Mouse (Mus musculus) urinary bladder, adult 18-20 months (tissue): Measurements from ENCODE around the gene Clec1b.
A peak's percentile ranks its signal among the peaks of the same experiment; 100 is the strongest.

Experiments
- DNase-seq, 2 experiments: peaks; one replicate each; pipeline ENCODE4 v3.0.0; 2022; ENCODE audit warnings: low spot score in 2 of 2, mixed read lengths in 2 of 2

The Clec1b gene

GRCm38 (mm10) chr6:129396997-129397396 lies at the start of gene Clec1b:
TSS of gene Clec1b (plus strand) at chr6:129397297.
- no peak for DNase-seq

DNA sequence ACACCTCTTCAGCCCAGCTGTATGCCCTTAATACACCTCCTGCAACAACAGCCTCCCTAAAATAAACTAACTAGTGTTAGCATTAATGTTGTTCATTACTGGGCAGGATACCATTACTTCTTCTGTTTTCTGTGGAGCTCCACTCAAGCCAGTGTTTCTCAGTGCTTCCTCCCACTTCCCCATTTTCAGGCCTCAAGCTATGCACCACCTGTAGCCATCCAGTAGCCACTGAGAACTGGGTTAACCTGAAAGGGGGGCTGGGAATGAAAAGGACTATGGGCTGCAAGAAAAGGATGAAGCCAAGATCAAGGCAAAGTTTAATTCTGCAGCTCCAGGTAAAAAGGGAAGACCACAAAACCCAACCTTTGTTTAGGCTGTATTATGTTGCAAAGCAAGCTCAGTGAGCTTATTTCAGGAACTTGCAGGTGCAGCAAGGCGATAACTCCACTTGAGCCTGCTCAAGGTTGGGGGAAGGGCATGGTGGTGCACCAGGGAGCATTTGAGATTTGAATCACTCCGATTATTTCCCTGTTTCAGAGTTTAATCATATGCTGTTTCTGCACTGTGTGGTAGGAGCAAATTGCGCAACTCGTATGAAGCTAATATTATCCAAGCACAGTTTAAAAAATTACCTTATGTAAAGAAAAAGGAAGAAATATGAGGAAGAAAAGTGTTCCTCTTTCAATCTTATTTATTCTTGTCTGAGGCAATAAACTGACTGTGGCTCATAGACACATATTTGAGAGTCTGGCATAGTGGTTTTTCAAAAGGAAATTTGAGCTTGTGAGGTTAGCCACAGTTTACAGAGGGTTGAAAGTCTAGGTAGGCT lies 47.4 kb upstream of the Clec1b start:
- DNase-seq = peak; percentile 11 to 29

- no peak for DNase-seq
Observed at GRCm38 (mm10) chr6:129351091-129351490, 46.0 kb upstream of the Clec1b start.

GRCm38 (mm10) chr6:129355774-129356173 lies 41.3 kb upstream of the Clec1b start:
- no peak for DNase-seq

- no peak for DNase-seq
Observed at GRCm38 (mm10) chr6:129356430-129356829, 40.7 kb upstream of the Clec1b start.

- DNase-seq = no peak
Observed at GRCm38 (mm10) chr6:129359515-129359914, 37.6 kb upstream of the Clec1b start.

- DNase-seq = no peak
Observed at GRCm38 (mm10) chr6:129363942-129364341, 33.2 kb upstream of the Clec1b start.

DNA sequence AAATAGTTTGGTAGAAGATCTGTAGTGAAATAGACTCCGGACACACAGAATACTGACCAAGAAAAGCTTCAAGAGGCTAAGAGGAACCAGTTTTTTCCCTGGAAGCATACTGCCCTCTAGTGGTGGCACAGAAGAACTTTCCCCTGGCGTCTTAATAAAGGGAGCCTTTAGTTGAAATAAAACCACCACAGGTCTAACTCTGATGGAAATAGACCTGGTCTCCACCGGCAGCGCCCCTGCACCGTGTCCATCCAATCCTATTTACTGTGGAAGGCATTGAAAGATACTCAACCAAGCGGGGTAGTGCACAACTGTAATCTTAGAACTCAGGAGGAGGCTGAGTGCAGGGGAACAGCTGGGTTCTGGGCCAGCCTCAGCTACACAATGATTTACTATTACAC lies 31.1 kb upstream of the Clec1b start:
- DNase-seq = peak in 1 of 2 experiments; percentile 13

DNA sequence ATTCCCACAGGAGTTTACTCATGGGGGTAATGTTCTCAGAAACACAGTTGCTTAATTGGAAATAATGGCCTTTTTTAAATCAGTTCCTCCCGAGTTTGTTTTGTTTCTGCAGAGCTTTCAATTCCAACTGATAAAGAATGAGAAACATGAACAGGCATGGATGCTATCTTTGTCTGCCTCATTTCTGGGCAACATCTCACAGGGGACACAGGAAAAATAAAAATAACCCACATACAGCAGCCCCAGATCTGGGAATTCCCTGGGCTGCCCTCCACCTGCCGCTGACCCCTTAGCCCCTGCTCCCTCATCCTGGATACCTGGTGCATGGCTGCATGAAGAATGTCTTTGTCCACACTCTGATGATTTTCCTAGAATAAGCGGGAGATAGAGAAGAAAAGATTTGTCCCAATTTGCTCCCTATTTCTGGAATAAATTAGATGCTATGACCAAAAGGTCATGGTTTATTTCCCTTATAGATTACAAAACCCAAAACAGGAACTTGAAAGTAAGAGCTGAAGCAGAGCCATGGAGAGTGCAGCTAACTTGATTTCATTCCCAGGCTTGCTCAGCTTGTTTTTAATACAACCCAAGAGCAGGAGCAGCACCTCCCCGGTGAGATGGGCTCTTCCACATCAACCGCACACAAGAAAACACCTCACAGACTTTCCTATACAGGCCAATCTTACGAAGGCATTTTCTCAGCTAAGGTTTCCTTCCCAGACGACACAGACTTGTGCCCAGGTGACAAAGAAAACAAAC lies 27.5 kb upstream of the Clec1b start:
- DNase-seq = no peak

- no peak for DNase-seq
Observed at GRCm38 (mm10) chr6:129374937-129375471, 22.1 kb upstream of the Clec1b start.

- DNase-seq = no peak
Observed at GRCm38 (mm10) chr6:129380454-129380853, 16.6 kb upstream of the Clec1b start.

DNA sequence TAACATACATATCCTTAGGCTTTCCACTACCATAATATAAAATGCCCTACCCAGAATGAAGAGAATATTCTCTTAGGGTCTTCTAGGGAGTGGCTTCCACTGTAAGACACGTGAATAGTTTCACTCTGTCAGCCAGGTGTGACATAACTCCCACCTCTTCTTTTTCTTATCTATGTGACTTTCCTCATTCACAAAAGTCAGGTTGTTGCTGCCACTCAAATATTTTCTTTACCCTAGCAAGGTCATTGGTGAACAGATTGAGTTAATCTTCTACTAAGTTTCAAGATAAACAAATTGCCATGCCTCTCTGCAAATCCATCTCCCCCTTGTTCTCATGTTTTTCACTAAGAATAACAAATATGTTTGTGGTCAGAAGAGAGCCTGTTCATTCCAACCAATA lies 15.4 kb upstream of the Clec1b start:
- DNase-seq = no peak

GRCm38 (mm10) chr6:129383466-129383865 lies 13.6 kb upstream of the Clec1b start:
- DNase-seq = no peak

DNA sequence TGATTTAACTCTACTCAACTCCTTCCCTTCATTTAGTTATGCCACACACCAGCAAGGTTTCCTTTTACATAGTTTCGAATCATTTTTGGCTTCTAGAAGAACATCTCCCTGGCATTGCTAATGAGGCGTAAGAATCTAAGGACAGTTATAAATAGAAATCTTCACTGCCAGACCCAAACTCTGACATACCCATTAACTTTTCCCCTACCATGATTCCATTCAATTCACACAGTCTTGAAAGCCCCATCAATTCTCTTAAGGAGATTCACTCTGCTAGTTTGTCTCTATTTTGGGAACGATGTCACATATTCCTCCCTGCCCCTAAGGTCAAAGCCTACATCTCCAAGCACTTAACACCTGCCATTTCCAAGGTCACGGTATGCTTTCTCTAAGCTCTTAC lies 12.1 kb upstream of the Clec1b start:
- DNase-seq = no peak

DNA sequence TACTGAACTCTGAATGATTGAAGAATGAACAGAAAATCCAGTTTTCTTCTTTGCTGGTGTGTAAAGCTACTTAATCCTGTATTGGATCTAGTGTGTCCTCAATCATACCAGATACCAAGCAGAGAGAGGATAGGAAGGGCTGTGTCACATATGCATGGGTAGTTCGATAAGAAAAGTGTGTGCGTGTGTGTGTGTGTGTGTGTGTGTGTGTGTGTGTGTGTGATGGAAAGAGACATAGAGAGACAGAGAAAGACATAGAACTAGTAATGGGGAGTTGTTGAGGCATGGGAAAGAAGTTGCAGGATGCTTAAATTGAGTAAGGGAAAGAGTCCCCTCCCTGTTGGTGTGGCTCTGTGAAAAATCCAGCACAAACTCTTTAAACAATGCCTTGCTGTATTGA lies 11.3 kb upstream of the Clec1b start, which contains the start of gene Clec12b:
Gene Clec12b, minus strand, starts transcription at position 101 of the 400 bp plus-strand sequence.
- DNase-seq = no peak

- DNase-seq = no peak
Observed at GRCm38 (mm10) chr6:129393087-129393720, 3.9 kb upstream of the Clec1b start.

DNA sequence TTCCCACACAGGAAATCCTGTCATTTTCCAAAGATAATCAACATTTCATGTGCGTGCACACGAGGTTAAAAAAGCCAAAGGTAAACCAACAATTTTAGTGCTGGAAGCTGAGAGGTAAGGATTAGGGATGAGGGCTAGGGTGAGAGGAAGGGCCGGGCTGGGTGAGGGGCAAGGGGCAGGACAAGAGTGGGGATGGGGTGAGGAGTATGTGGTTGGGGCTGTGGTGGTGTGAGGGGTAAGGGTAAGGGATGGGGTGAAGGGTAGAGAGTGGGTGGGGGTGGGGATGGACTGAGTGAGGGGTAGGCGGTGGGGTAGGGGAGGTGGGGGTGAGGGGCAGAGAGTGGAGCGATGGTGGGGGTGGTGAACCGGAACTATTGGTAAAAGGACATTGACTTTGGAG lies 3.4 kb upstream of the Clec1b start:
- no peak for DNase-seq

- no peak for DNase-seq
Observed at GRCm38 (mm10) chr6:129399945-129400344, 2.8 kb downstream of the Clec1b start.

GRCm38 (mm10) chr6:129402404-129402803 lies 5.3 kb downstream of the Clec1b start:
- no peak for DNase-seq

GRCm38 (mm10) chr6:129403391-129403790 lies 6.3 kb downstream of the Clec1b start:
- no peak for DNase-seq

DNA sequence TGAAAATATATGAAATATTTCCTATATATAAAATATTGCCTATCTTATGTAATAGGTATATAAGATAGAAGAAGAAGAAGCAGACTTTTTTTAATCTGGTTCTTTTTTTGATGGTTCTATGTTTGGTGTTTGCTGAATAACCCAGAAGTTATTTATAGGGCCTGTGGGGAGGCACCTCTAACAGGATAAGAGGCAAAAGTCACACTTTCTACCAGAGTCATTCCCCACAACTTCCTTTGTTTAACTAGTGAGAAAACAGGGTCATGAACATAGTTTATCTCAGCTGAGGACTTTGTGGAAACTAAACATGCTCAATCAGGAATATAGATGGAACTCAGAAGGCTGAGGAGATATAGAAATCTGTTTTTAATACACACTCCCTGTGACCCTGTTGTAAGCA lies 8.9 kb downstream of the Clec1b start:
- no peak for DNase-seq

GRCm38 (mm10) chr6:129407324-129407723 lies 10.2 kb downstream of the Clec1b start:
- DNase-seq = no peak
